Mouse (Mus musculus): ENCODE measurements around the gene Ppp1r36.
"Not testable (repeated sequence)": the region's sequence is repeated elsewhere in the genome, so short reads cannot be mapped to it uniquely, and the experiment has no call there.

Ppp1r36 gene

GRCm38 (mm10) chr12:76446201-76446600 lies 28.9 kb downstream of the Ppp1r36 start:
- DNase-seq (ENCODE audit: low spot score in 2 of 2): no peak

GRCm38 (mm10) chr12:76448127-76448526 lies 30.8 kb downstream of the Ppp1r36 start:
- DNase-seq (ENCODE audit: low spot score in 2 of 2): no peak

GRCm38 (mm10) chr12:76452203-76452602 lies 34.9 kb downstream of the Ppp1r36 start:
- DNase-seq (ENCODE audit: low spot score in 2 of 2): no peak

- not testable (repeated sequence) for DNase-seq (ENCODE audit: low spot score in 2 of 2)
These were observed 41.1 kb downstream of the Ppp1r36 start for GRCm38 (mm10) chr12:76458445-76458844.

- DNase-seq (ENCODE audit: low spot score in 2 of 2): no peak
These were observed 41.7 kb downstream of the Ppp1r36 start for GRCm38 (mm10) chr12:76459032-76459431.

GRCm38 (mm10) chr12:76463391-76463790 lies 46.1 kb downstream of the Ppp1r36 start:
- peak in 1 of 2 experiments; percentile 12 for DNase-seq (ENCODE audit: low spot score in 2 of 2)

- peak; percentile 56 to 69 for DNase-seq (ENCODE audit: low spot score in 2 of 2)
These were observed 47.4 kb downstream of the Ppp1r36 start for GRCm38 (mm10) chr12:76464651-76465252.

- no peak for DNase-seq (ENCODE audit: low spot score in 2 of 2)
These were observed 49.3 kb downstream of the Ppp1r36 start for GRCm38 (mm10) chr12:76466651-76467050.

- no peak for DNase-seq (ENCODE audit: low spot score in 2 of 2)
These were observed 49.9 kb downstream of the Ppp1r36 start for GRCm38 (mm10) chr12:76467256-76467655.

- peak; percentile 46 to 50 for DNase-seq (ENCODE audit: low spot score in 2 of 2)
These were observed 54.7 kb downstream of the Ppp1r36 start for GRCm38 (mm10) chr12:76472046-76472445.

- no peak for DNase-seq (ENCODE audit: low spot score in 2 of 2)
These were observed 56.4 kb downstream of the Ppp1r36 start for GRCm38 (mm10) chr12:76473562-76474245.

- DNase-seq (ENCODE audit: low spot score in 2 of 2): no peak
These were observed 56.9 kb downstream of the Ppp1r36 start for GRCm38 (mm10) chr12:76474246-76474583.

GRCm38 (mm10) chr12:76474802-76475201 lies 57.5 kb downstream of the Ppp1r36 start:
- no peak for DNase-seq (ENCODE audit: low spot score in 2 of 2)

GRCm38 (mm10) chr12:76476146-76476545 lies 58.8 kb downstream of the Ppp1r36 start:
- no peak for DNase-seq (ENCODE audit: low spot score in 2 of 2)

GRCm38 (mm10) chr12:76478309-76479023 lies 61.1 kb downstream of the Ppp1r36 start:
- DNase-seq (ENCODE audit: low spot score in 2 of 2): no peak

GRCm38 (mm10) chr12:76479174-76479573 lies 61.8 kb downstream of the Ppp1r36 start:
- DNase-seq (ENCODE audit: low spot score in 2 of 2): no peak

GRCm38 (mm10) chr12:76479836-76480495 lies 62.6 kb downstream of the Ppp1r36 start:
- no peak for DNase-seq (ENCODE audit: low spot score in 2 of 2)

GRCm38 (mm10) chr12:76482446-76482845 lies 65.1 kb downstream of the Ppp1r36 start:
- no peak for DNase-seq (ENCODE audit: low spot score in 2 of 2)

GRCm38 (mm10) chr12:76482948-76483347 lies 65.6 kb downstream of the Ppp1r36 start:
- DNase-seq (ENCODE audit: low spot score in 2 of 2): no peak

GRCm38 (mm10) chr12:76484881-76485280 lies 67.5 kb downstream of the Ppp1r36 start:
- DNase-seq (ENCODE audit: low spot score in 2 of 2): no peak

GRCm38 (mm10) chr12:76485381-76485780 lies 68.0 kb downstream of the Ppp1r36 start:
- no peak for DNase-seq (ENCODE audit: low spot score in 2 of 2)

GRCm38 (mm10) chr12:76486943-76487342 lies 69.6 kb downstream of the Ppp1r36 start:
- no peak for DNase-seq (ENCODE audit: low spot score in 2 of 2)

All from right cerebral cortex, postnatal 36 days (tissue).